Mouse (Mus musculus) myocyte (in vitro differentiated cells): ENCODE measurements around the gene Nol3. TPM values are rescaled to one million over a fixed set of nuclear protein-coding genes. Genes with fewer than 3 reads are reported as not detected.

Source experiments
- H3K27me3 ChIP-seq: one replicate; pipeline ENCODE4 v1.6.1; 2011; ENCODE audit not compliant: control insufficient read depth, insufficient read depth, insufficient read length
- H3K36me3 ChIP-seq: one replicate; pipeline ENCODE4 v1.6.1; 2011; ENCODE audit not compliant: control insufficient read depth, insufficient read depth
- H3K4me2 ChIP-seq: one replicate; pipeline ENCODE4 v1.6.1; 2011; ENCODE audit warnings: low read depth, control low read depth
- H3K4me3 ChIP-seq: one replicate; pipeline ENCODE4 v1.5.1; 2011; ENCODE audit warnings: mild to moderate bottlenecking, control low read depth, moderate library complexity
- H3K79me2 ChIP-seq: one replicate; pipeline ENCODE4 v1.6.1; 2011; ENCODE audit not compliant: control insufficient read depth, insufficient read depth
- H3ac ChIP-seq: one replicate; pipeline ENCODE4 v1.6.1; 2011; ENCODE audit not compliant: control insufficient read depth, insufficient read length
- CEBPB ChIP-seq: IDR thresholded peaks from 2 replicates; pipeline ENCODE4 v1.6.1; 2011; ENCODE audit warnings: mild to moderate bottlenecking, moderate library complexity; ENCODE audit not compliant: poor library complexity, insufficient read depth, severe bottlenecking
- E2F4 ChIP-seq: IDR thresholded peaks from one replicate; pipeline ENCODE4 v1.6.1; 2011; ENCODE audit warnings: mild to moderate bottlenecking, control low read depth, moderate library complexity; ENCODE audit not compliant: insufficient read depth
- MAX ChIP-seq: IDR thresholded peaks from one replicate; pipeline ENCODE4 v1.6.1; 2011; ENCODE audit warnings: low read depth, mild to moderate bottlenecking, control low read depth
- MYOD1 ChIP-seq, 3 experiments: IDR thresholded peaks; one replicate each; pipeline ENCODE4 v1.6.1; 2011; ENCODE audit warnings: control low read depth in 2 of 3, low read depth in 2 of 3, mild to moderate bottlenecking in 2 of 3, moderate library complexity in 1 of 3; ENCODE audit not compliant: insufficient read length in 2 of 3, control insufficient read depth in 1 of 3
- MYOG ChIP-seq, 3 experiments: IDR thresholded peaks; one replicate each; pipeline ENCODE4 v1.6.1; 2011; ENCODE audit warnings: control low read depth in 2 of 3, low read depth in 2 of 3, mild to moderate bottlenecking in 2 of 3; ENCODE audit not compliant: insufficient read length in 2 of 3, control insufficient read depth in 1 of 3, insufficient read depth in 1 of 3
- POLR2A ChIP-seq: IDR thresholded peaks from one replicate; pipeline ENCODE4 v1.6.1; 2011; ENCODE audit warnings: low read depth, mild to moderate bottlenecking, control low read depth, moderate library complexity; ENCODE audit not compliant: insufficient read length
- POLR2AphosphoS2 ChIP-seq: IDR thresholded peaks from one replicate; pipeline ENCODE4 v1.6.1; 2011; ENCODE audit warnings: low read depth, control low read depth; ENCODE audit not compliant: insufficient read length
- REST ChIP-seq: IDR thresholded peaks from one replicate; pipeline ENCODE4 v1.6.1; 2011; ENCODE audit warnings: mild to moderate bottlenecking, control low read depth, moderate library complexity; ENCODE audit not compliant: insufficient read depth, insufficient read length
- SRF ChIP-seq: IDR thresholded peaks from one replicate; pipeline ENCODE4 v1.6.1; 2011; ENCODE audit warnings: low read depth; ENCODE audit not compliant: control insufficient read depth, insufficient read length
- TCF12 ChIP-seq: IDR thresholded peaks from one replicate; pipeline ENCODE4 v1.6.1; 2011; ENCODE audit warnings: mild to moderate bottlenecking, control low read depth; ENCODE audit not compliant: poor library complexity, insufficient read depth, severe bottlenecking
- TCF3 ChIP-seq: IDR thresholded peaks from one replicate; pipeline ENCODE4 v1.6.1; 2011; ENCODE audit warnings: low read depth, control low read depth; ENCODE audit not compliant: insufficient read length
- USF1 ChIP-seq: IDR thresholded peaks from one replicate; pipeline ENCODE4 v1.6.1; 2011; ENCODE audit warnings: low read depth, mild to moderate bottlenecking, control low read depth, moderate library complexity
- polyA plus RNA-seq: library from polyadenylated mRNA; unstranded; fragments of >200 nt; fragmentation: generic; extraction: Trizol; gene quantifications from one replicate; pipeline ENCODE4 v1.2.1, GENCODE M21; 2012; ENCODE audit warnings: missing spikeins

Gene Nol3
- polyA plus RNA-seq, 1 experiment: 23.2 TPM

DNA sequence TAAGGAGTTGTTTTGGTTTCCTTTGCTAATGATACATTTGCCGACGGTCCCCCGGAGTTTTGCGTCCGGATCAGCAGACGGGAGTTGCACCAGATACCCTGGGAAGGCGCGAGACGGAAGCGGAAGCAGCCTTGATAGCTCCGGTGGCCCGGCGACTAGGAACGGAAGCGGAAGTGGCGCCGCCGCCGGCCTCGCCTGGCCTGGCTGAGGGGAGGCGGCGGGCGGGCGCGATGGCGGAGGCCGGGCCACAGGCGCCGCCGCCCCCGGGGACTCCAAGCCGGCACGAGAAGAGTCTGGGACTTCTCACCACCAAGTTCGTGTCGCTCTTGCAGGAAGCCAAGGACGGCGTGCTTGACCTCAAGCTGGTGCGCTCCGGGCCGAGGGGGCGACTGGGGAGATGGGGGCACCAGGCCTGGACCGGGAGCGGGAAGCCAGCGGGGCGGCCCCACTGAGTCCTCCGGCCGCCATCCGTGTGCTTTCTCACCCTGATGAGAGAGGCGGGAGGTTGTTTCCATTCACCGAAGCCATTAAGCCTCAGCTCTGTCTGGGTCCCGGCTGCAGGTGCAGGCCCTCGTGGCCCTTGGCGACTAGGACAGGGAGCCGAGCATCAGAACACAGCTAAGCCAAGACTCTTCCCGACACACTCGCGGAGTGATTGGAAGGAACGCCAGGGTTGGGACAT is 21.7 kb downstream of the Nol3 start, which contains the start of gene E2f4:
Gene E2f4 (plus strand): TSS at position 153 of the 682 bp plus-strand sequence.
- peak within 1 kb of the TSS; percentile 57 for H3ac ChIP-seq
- H3K79me2 ChIP-seq: peaks cover 32% of the 10 kb centered on the region
- H3K27me3 ChIP-seq: no peaks in the 10 kb centered on the region
- peak within 1 kb of the TSS; percentile 95 for H3K4me2 ChIP-seq
- peak in 1 of 3 experiments; percentile 28 for TF ChIP-seq MYOD1 (IDR thresholded peaks at IDR 0.05; ENCODE audit: control insufficient read depth in 1 of 3, insufficient read length in 2 of 3, low read depth in 2 of 3)
- peak; percentile 66 for TF ChIP-seq POLR2AphosphoS2
- TF ChIP-seq TCF12: no peak
- peak in 1 of 3 experiments; percentile 3 for TF ChIP-seq MYOG (IDR thresholded peaks at IDR 0.05; ENCODE audit: control insufficient read depth in 1 of 3, insufficient read depth in 1 of 3, insufficient read length in 2 of 3, low read depth in 2 of 3)
- peak; percentile 80 for TF ChIP-seq POLR2A
- no peak for TF ChIP-seq MAX
- TF ChIP-seq USF1: no peak
- no peak for TF ChIP-seq SRF
- no peak for TF ChIP-seq REST
- TF ChIP-seq E2F4: no peak
- TF ChIP-seq TCF3: no peak
- TF ChIP-seq CEBPB: no peak
- peak within 1 kb of the TSS; percentile 93 for H3K4me3 ChIP-seq
- peaks cover 35% of the 10 kb centered on the region for H3K36me3 ChIP-seq

DNA sequence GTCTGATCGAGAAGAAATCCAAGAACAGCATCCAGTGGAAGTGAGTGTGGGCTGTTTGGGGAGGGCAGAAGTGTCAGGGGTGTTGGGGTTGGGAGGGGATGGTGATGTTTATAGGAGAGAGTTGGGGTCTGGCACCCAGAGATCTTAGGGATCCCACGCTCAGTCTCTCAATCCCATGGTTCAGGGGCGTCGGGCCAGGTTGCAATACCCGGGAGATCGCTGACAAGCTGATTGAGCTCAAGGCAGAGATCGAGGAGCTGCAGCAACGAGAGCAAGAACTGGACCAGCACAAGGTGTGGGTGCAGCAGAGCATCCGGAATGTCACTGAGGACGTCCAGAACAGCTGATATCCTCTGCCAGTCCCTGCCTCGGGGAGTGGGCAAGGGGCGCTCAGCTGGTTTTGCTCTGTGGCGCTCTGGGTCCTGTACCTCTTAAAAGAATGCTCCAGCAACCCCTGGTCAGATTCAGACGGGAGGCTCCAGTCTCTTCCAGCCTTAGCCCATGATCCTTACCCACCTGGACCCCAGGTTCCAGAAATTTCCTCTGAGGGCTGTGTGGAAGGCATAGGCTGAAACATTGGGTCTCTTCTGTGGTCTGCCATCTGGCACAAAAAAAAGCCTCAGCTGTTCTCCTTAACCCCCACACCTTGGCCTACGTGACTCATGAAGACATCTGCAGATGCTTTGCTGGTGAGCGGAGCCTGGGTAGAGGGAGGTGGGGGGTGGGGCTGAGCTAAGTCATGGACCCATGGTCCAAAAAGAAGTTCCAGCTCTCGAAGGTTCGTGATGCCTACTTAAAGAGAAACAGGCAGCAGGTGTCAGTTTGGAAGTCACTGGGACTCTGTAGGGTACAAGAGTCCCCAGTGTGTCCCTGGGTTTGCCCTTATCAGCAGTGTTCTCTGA is 22.7 kb downstream of the Nol3 start:
- peaks cover 32% of the 10 kb centered on the region for H3K79me2 ChIP-seq
- peak overlapping the region; percentile 57 for H3ac ChIP-seq
- peak overlapping the region; percentile 82 for H3K4me2 ChIP-seq
- H3K27me3 ChIP-seq: no peaks in the 10 kb centered on the region
- TF ChIP-seq SRF (no peak), MYOD1 (IDR thresholded peaks at IDR 0.05; ENCODE audit: control insufficient read depth in 1 of 3, insufficient read length in 2 of 3, low read depth in 2 of 3) (peak in 2 of 3 experiments; percentile 71 to 82), MAX (no peak), REST (no peak), E2F4 (no peak), USF1 (no peak), TCF12 (peak; percentile 96), MYOG (IDR thresholded peaks at IDR 0.05; ENCODE audit: control insufficient read depth in 1 of 3, insufficient read depth in 1 of 3, insufficient read length in 2 of 3, low read depth in 2 of 3) (peak; percentile 64 to 92 (median 69)), POLR2A (peak; percentile 33), CEBPB (no peak), POLR2AphosphoS2 (peak; percentile 33), TCF3 (no peak)
- peak overlapping the region; percentile 93 for H3K4me3 ChIP-seq
- peaks cover 42% of the 10 kb centered on the region for H3K36me3 ChIP-seq

DNA sequence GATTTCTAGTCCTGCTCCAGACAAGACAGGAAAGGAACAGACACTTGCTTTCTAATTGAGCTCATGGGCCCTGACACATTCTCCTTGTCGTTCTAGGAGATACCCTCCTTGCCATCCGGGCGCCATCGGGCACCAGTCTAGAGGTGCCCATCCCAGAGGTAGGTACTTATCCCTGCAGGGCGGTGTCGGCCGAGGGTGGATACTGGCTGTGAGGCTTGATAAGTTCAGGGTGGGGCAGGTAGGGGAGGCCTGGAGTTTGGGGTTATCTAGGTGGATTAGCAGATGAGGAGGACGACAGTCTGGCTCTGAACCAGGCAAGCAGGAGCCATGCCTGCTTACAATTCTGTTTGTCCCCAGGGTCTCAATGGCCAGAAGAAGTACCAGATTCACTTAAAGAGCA is 24.0 kb downstream of the Nol3 start:
- TF ChIP-seq POLR2AphosphoS2: no peak
- no peak for TF ChIP-seq MYOD1 (IDR thresholded peaks at IDR 0.05; ENCODE audit: control insufficient read depth in 1 of 3, insufficient read length in 2 of 3, low read depth in 2 of 3)
- H3K27me3 ChIP-seq: no peaks in the 10 kb centered on the region
- H3K36me3 ChIP-seq: peaks cover 48% of the 10 kb centered on the region
- H3K79me2 ChIP-seq: peaks cover 32% of the 10 kb centered on the region
- no peak overlapping the region for H3ac ChIP-seq
- peak overlapping the region; percentile 82 for H3K4me2 ChIP-seq
- H3K4me3 ChIP-seq: peak overlapping the region; percentile 93

DNA sequence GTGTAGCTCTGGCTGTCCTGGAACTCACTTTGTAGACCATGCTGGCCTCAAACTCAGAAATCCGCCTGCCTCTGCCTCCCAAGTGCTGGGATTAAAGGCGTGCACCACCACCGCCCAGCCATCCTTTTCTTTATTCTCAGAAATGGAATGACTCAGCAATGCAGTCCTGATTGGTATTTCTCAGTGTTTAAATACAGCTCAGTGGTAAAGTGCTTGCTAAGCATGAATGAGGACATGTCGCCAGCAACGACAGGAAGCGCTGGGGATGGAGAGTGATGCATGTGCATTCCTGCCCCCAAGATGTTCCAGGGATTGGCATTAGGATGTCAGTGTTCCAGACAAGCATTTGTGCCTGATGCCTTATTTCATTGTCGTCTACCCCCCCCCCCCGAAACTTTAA is 27.5 kb downstream of the Nol3 start:
- no peak for TF ChIP-seq CEBPB
- TF ChIP-seq USF1: no peak
- no peak for TF ChIP-seq MYOD1 (IDR thresholded peaks at IDR 0.05; ENCODE audit: control insufficient read depth in 1 of 3, insufficient read length in 2 of 3, low read depth in 2 of 3)
- TF ChIP-seq E2F4: no peak
- TF ChIP-seq TCF3: no peak
- no peak for TF ChIP-seq POLR2AphosphoS2
- no peak for TF ChIP-seq POLR2A
- TF ChIP-seq REST: no peak
- no peak for TF ChIP-seq MYOG (IDR thresholded peaks at IDR 0.05; ENCODE audit: control insufficient read depth in 1 of 3, insufficient read depth in 1 of 3, insufficient read length in 2 of 3, low read depth in 2 of 3)
- TF ChIP-seq MAX: no peak
- Histone ChIP-seq H3K4me2 (no peak overlapping the region), H3K27me3 (no peaks in the 10 kb centered on the region), H3K36me3 (peaks cover 48% of the 10 kb centered on the region), H3K79me2 (peaks cover 20% of the 10 kb centered on the region), H3K4me3 (no peak overlapping the region), H3ac (no peak overlapping the region)
